Mouse (Mus musculus) heart, embryonic 11.5 days (tissue): Measurements from ENCODE around the gene Doxl2. TPM values are rescaled to one million over a fixed set of nuclear protein-coding genes. Genes with fewer than 3 reads are reported as not detected.

Source experiments
- ATAC-seq: fragments of 200-750 bp; cut with Nextera tagmentation; replicated peaks from 2 replicates; pipeline ENCODE4 v1.8.0; 2017; ENCODE audit warnings: moderate library complexity; ENCODE audit not compliant: insufficient number of reproducible peaks, low FRiP score, low TSS enrichment
- H3K27ac ChIP-seq: fragments of 300-500 bp; sonication (generic); 2 replicates; pipeline ENCODE4 v1.5.1; 2014; ENCODE audit warnings: mild to moderate bottlenecking, low read depth, low read length
- H3K27me3 ChIP-seq: fragments of 300-500 bp; sonication (generic); 2 replicates; pipeline ENCODE4 v1.6.1; 2014; ENCODE audit warnings: mild to moderate bottlenecking, low read length, mixed read lengths; ENCODE audit not compliant: control insufficient read depth, insufficient read depth
- H3K36me3 ChIP-seq: fragments of 300-500 bp; sonication (generic); 2 replicates; pipeline ENCODE4 v1.6.1; 2014; ENCODE audit warnings: mild to moderate bottlenecking, low read length, moderate library complexity, mixed read lengths; ENCODE audit not compliant: control insufficient read depth, insufficient read depth
- H3K4me1 ChIP-seq: fragments of 300-500 bp; sonication (generic); 2 replicates; pipeline ENCODE4 v1.6.1; 2014; ENCODE audit warnings: low read length; ENCODE audit not compliant: control insufficient read depth, insufficient read depth
- H3K4me2 ChIP-seq: fragments of 300-500 bp; sonication (generic); 2 replicates; pipeline ENCODE4 v1.6.1; 2014; ENCODE audit warnings: mild to moderate bottlenecking, moderate library complexity
- H3K4me3 ChIP-seq: fragments of 300-500 bp; sonication (generic); 2 replicates; pipeline ENCODE4 v1.5.1; 2014; ENCODE audit warnings: low read depth, low read length
- H3K9ac ChIP-seq: fragments of 300-500 bp; sonication (generic); 2 replicates; pipeline ENCODE4 v1.6.1; 2014; ENCODE audit warnings: mild to moderate bottlenecking, low read depth, low read length, moderate library complexity
- H3K9me3 ChIP-seq: fragments of 300-500 bp; sonication (generic); replicated peaks from 2 replicates; pipeline ENCODE4 v1.6.1; 2016; ENCODE audit warnings: low read length; ENCODE audit not compliant: control insufficient read depth
- WGBS: fragments of 180-500 bp; shearing (Covaris S2); extraction: QIAGEN DNeasy Blood & Tissue Kit; methylation state at CpG from one replicate; pipeline ENCODE4 v1.1.7; 2014; ENCODE audit not compliant: insufficient replicate concordance; 5-methylcytosine and 5-hydroxymethylcytosine counted together
- polyA plus RNA-seq: library from polyadenylated mRNA; unstranded; fragments of >200 nt; fragmentation: Nextera tagmentation; extraction: Ambion mirVana; gene quantifications from 2 replicates; pipeline ENCODE4 v1.2.1, GENCODE M21; 2014

Gene Doxl2
- polyA plus RNA-seq, 1 experiment from 2014 or later: not detected

DNA sequence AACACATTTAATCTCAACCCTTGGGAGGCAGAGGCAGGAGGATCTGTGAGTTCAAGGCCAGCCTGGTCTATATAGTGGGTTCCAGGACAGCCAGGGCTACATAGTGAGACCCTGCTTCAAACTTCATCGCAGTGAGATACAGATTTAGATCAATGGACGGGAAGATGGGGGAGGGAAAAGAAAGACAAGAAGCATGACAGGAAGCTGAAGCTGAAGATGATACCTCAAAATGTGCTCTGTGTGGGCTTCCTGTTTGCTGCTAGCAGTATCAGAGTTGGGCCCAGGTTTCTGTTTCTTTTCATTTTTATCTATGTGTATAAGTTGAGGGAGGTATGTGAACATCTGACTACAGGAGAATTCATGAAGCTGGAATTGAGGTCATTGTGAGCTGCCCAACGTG lies 38.7 kb downstream of the Doxl2 start:
- Histone ChIP-seq H3K36me3 (no peaks in the 10 kb centered on the region), H3K4me3 (no peak overlapping the region), H3K27ac (no peak overlapping the region), H3K9ac (no peak overlapping the region), H3K4me2 (no peak overlapping the region), H3K9me3 (no peaks in the 10 kb centered on the region), H3K27me3 (no peaks in the 10 kb centered on the region), H3K4me1 (no peaks in the 10 kb centered on the region)
- 81% methylated on average over 3 of the region's 3 CpGs for WGBS
- no peak for ATAC-seq

GRCm38 (mm10) chr6:49017150-49017549 lies 42.4 kb downstream of the Doxl2 start:
- no peak overlapping the region for H3K27ac ChIP-seq
- no peak overlapping the region for H3K4me3 ChIP-seq
- H3K9ac ChIP-seq: no peak overlapping the region
- H3K4me2 ChIP-seq: no peak overlapping the region
- H3K4me1 ChIP-seq: 0 out of 2 replicates have a peak, but pooled peaks cover 4% of the 10 kb centered on the region
- H3K27me3 ChIP-seq: no peaks in the 10 kb centered on the region
- no peaks in the 10 kb centered on the region for H3K9me3 ChIP-seq
- WGBS: 59% methylated on average over 12 of the region's 12 CpGs
- no peak for ATAC-seq
- H3K36me3 ChIP-seq: no peaks in the 10 kb centered on the region

DNA sequence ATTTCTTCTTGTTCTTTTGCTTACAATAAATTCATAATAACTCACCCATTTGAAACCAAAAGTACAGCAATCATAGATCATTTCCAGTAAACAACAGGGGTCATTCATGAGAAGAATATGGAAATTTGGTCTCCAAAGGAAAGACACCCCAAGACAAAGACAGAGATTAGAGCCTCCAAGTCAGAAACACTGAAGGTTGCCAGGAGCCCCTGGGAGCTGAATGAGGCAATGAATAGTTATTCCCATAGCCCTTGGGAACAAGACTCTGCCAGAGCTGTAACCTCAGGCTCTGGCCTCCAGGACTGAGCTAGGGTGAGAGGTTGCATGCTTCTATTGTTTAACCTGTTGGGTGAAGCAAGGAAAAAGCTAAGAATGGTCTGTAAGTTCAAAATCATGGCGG lies 44.6 kb downstream of the Doxl2 start:
- no peaks in the 10 kb centered on the region for H3K9me3 ChIP-seq
- no peaks in the 10 kb centered on the region for H3K27me3 ChIP-seq
- no peak overlapping the region for H3K27ac ChIP-seq
- ATAC-seq: no peak
- H3K9ac ChIP-seq: no peak overlapping the region
- H3K36me3 ChIP-seq: no peaks in the 10 kb centered on the region
- H3K4me3 ChIP-seq: no peak overlapping the region
- 0 out of 2 replicates have a peak, but pooled peaks cover 4% of the 10 kb centered on the region for H3K4me1 ChIP-seq
- 88% methylated on average over 1 of the region's 1 CpGs for WGBS
- H3K4me2 ChIP-seq: no peak overlapping the region

- Histone ChIP-seq H3K4me3 (no peak overlapping the region), H3K9ac (no peak overlapping the region), H3K27me3 (no peaks in the 10 kb centered on the region), H3K36me3 (no peaks in the 10 kb centered on the region), H3K27ac (no peak overlapping the region), H3K9me3 (no peaks in the 10 kb centered on the region), H3K4me1 (0 out of 2 replicates have a peak, but pooled peaks cover 4% of the 10 kb centered on the region), H3K4me2 (no peak overlapping the region)
- 76% methylated on average over 14 of the region's 14 CpGs for WGBS
- ATAC-seq: no peak
These were observed 46.6 kb downstream of the Doxl2 start for GRCm38 (mm10) chr6:49021141-49022012.

DNA sequence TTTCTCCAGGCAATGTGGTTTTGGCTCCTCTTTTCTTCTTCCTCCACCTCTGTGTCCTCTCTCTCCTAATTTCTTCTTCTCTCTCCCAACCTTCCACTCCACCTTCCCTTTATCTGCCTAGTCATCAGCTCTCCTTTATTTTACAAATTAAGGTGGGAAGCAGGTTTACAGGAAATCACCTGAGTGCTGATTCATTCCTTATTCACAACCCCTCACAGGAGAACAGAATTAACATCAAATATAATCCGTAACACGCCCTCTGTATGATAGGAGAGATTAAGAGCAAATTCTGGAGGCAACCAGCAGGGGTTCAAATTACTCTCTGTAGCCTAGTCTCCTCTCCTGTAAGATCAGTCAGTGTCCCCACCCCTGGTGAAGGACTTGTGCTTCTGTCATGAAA lies 47.6 kb downstream of the Doxl2 start:
- Histone ChIP-seq H3K9me3 (no peaks in the 10 kb centered on the region), H3K9ac (no peak overlapping the region), H3K4me1 (0 out of 2 replicates have a peak, but pooled peaks cover 4% of the 10 kb centered on the region), H3K27ac (no peak overlapping the region), H3K36me3 (no peaks in the 10 kb centered on the region), H3K27me3 (no peaks in the 10 kb centered on the region), H3K4me3 (no peak overlapping the region), H3K4me2 (no peak overlapping the region)
- no peak for ATAC-seq
- WGBS: 79% methylated on average over 2 of the region's 2 CpGs

GRCm38 (mm10) chr6:49023315-49023714 lies 48.6 kb downstream of the Doxl2 start:
- no peaks in the 10 kb centered on the region for H3K27me3 ChIP-seq
- H3K27ac ChIP-seq: no peak overlapping the region
- 79% methylated on average over 10 of the region's 10 CpGs for WGBS
- H3K4me2 ChIP-seq: no peak overlapping the region
- H3K36me3 ChIP-seq: no peaks in the 10 kb centered on the region
- no peak for ATAC-seq
- no peaks in the 10 kb centered on the region for H3K9me3 ChIP-seq
- no peak overlapping the region for H3K9ac ChIP-seq
- 0 out of 2 replicates have a peak, but pooled peaks cover 4% of the 10 kb centered on the region for H3K4me1 ChIP-seq
- no peak overlapping the region for H3K4me3 ChIP-seq

DNA sequence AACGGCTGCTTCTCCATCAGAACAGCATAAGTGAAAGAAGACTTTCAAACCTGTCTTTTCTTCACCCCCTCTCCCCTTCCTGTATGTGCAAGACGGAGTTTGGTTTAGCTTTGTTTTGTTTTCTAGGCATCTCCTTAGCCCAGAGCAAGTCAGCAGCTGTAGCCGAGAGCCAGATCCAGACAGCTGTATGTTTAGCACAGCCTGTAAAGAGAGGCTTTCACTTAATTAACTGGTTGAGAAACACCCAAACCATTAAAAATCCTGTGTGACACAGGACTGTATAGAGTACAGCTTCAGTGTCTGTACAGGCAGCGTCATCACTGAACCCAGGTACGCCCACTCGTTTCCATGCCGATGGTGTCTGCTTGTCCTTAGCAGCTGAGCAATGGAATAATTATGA lies 50.5 kb downstream of the Doxl2 start:
- Histone ChIP-seq H3K4me1 (0 out of 2 replicates have a peak, but pooled peaks cover 4% of the 10 kb centered on the region), H3K36me3 (no peaks in the 10 kb centered on the region), H3K9me3 (no peaks in the 10 kb centered on the region), H3K27ac (no peak overlapping the region), H3K27me3 (no peaks in the 10 kb centered on the region), H3K9ac (no peak overlapping the region), H3K4me3 (no peak overlapping the region), H3K4me2 (no peak overlapping the region)
- no peak for ATAC-seq
- WGBS: 84% methylated on average over 7 of the region's 7 CpGs

DNA sequence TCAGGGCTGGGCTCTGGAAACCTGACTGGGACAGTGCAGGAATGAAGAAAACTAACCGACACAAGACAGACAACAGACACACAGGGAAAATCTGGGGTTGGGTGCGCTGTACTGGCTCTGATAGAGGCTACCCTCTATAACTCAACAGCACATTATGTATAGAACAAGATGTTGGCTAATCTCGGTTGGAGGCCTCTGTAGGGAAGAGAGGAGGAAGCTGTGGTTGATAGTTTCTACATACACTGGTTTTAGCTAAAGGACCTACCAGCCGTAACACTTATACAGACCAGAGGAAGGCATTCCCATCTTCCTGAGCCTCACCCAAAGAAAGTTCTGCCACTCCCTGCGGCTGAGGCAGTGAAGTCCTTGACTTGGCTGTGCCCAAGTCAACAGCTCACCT lies 51.7 kb downstream of the Doxl2 start:
- H3K27me3 ChIP-seq: no peaks in the 10 kb centered on the region
- WGBS: 74% methylated on average over 5 of the region's 5 CpGs
- no peak overlapping the region for H3K4me2 ChIP-seq

GRCm38 (mm10) chr6:49028019-49028418 lies 53.3 kb downstream of the Doxl2 start:
- Histone ChIP-seq H3K4me1 (no peaks in the 10 kb centered on the region), H3K27ac (no peak overlapping the region), H3K9me3 (no peaks in the 10 kb centered on the region), H3K4me2 (no peak overlapping the region), H3K27me3 (no peaks in the 10 kb centered on the region; the same call in 1 of the 2 replicates), H3K36me3 (no peaks in the 10 kb centered on the region), H3K9ac (no peak overlapping the region), H3K4me3 (no peak overlapping the region)
- 82% methylated on average over 6 of the region's 6 CpGs for WGBS
- no peak for ATAC-seq

More for the DNA sequence above, 51.7 kb downstream of the Doxl2 start:
- H3K4me1 ChIP-seq: no peaks in the 10 kb centered on the region
- H3K9ac ChIP-seq: no peak overlapping the region
- no peaks in the 10 kb centered on the region for H3K36me3 ChIP-seq
- no peaks in the 10 kb centered on the region for H3K9me3 ChIP-seq
- ATAC-seq: no peak
- H3K27ac ChIP-seq: no peak overlapping the region
- H3K4me3 ChIP-seq: no peak overlapping the region
